Mouse (Mus musculus) lung, embryonic 14.5 days (tissue): Measurements from ENCODE around the gene Gm20696. TPM values are rescaled to one million over a fixed set of nuclear protein-coding genes. Genes with fewer than 3 reads are reported as not detected.

Source experiments
- ATAC-seq: fragments of 200-750 bp; cut with Nextera tagmentation; 2 replicates; pipeline ENCODE4 v1.8.0; 2017; ENCODE audit warnings: mild to moderate bottlenecking, moderate TSS enrichment, moderate library complexity; ENCODE audit not compliant: insufficient read depth
- DNase-seq: peaks from one replicate; pipeline ENCODE4 v3.0.0-alpha.2; 2015
- H3K27ac ChIP-seq: fragments of 300-500 bp; sonication (generic); 2 replicates; pipeline ENCODE4 v1.5.1; 2014; ENCODE audit warnings: low read depth, mild to moderate bottlenecking, moderate library complexity
- H3K27me3 ChIP-seq: fragments of 300-500 bp; sonication (generic); 2 replicates; pipeline ENCODE4 v1.6.1; 2014; ENCODE audit warnings: low read length, control low read depth; ENCODE audit not compliant: insufficient read depth
- H3K36me3 ChIP-seq: fragments of 300-500 bp; sonication (generic); 2 replicates; pipeline ENCODE4 v1.6.1; 2014; ENCODE audit warnings: control low read depth; ENCODE audit not compliant: insufficient read depth
- H3K4me1 ChIP-seq: fragments of 300-500 bp; sonication (generic); 2 replicates; pipeline ENCODE4 v1.6.1; 2014; ENCODE audit warnings: antibody characterized with exemption, control low read depth; ENCODE audit not compliant: insufficient read depth
- H3K4me2 ChIP-seq: fragments of 300-500 bp; sonication (generic); 2 replicates; pipeline ENCODE4 v1.6.1; 2014; ENCODE audit warnings: mild to moderate bottlenecking
- H3K4me3 ChIP-seq: fragments of 300-500 bp; sonication (generic); 2 replicates; pipeline ENCODE4 v1.5.1; 2014; ENCODE audit warnings: low read depth, low read length
- H3K9ac ChIP-seq: fragments of 300-500 bp; sonication (generic); 2 replicates; pipeline ENCODE4 v1.6.1; 2014
- H3K9me3 ChIP-seq: fragments of 300-500 bp; sonication (generic); 2 replicates; pipeline ENCODE4 v1.6.1; 2016; ENCODE audit warnings: low read depth, low read length, control low read depth
- CTCF ChIP-seq: IDR thresholded peaks from 2 replicates; pipeline ENCODE4 v1.5.1; 2016; ENCODE audit warnings: antibody characterized with exemption, low read depth
- WGBS: fragments of 180-500 bp; shearing (Covaris S2); extraction: QIAGEN DNeasy Blood & Tissue Kit; methylation state at CpG from one replicate; pipeline ENCODE4 v1.1.7; 2014; 5-methylcytosine and 5-hydroxymethylcytosine counted together
- polyA plus RNA-seq: library from polyadenylated mRNA; unstranded; fragments of >200 nt; fragmentation: Nextera tagmentation; extraction: Ambion mirVana; gene quantifications from 2 replicates; pipeline ENCODE4 v1.2.1, GENCODE M21; 2014

Gene Gm20696
- polyA plus RNA-seq, 1 experiment from 2014 or later = 7.3 TPM

DNA sequence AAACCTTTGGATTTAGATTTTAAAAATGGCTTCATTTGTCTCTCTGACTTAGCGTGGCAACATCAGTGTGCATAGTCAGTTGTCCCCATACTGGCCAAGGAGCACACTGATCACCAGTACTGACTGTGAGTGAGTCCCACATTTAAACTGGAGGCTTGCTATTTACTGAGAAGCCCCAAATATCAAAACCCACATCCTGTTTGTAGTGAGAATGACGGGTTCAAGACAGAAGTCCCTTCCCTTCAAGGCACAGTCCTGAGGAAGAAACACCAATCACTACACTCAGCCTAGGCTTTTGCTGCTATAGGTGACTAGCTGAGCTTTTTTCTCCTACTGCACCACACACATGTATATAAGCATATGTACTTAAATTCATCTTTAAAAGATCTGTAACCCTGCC, 408.9 kb downstream of the Gm20696 start:
- H3K4me2 ChIP-seq = no peak overlapping the region
- no peak for TF ChIP-seq CTCF
- no peak overlapping the region for H3K9ac ChIP-seq
- no peaks in the 10 kb centered on the region for H3K9me3 ChIP-seq
- DNase-seq (no peak), ATAC-seq (no peak)
- H3K36me3 ChIP-seq = no peaks in the 10 kb centered on the region
- no peaks in the 10 kb centered on the region for H3K27me3 ChIP-seq
- H3K4me1 ChIP-seq = peaks cover 2% of the 10 kb centered on the region; the same call in 1 of the 2 replicates
- H3K27ac ChIP-seq = no peak overlapping the region
- 71% methylated on average over 2 of the region's 2 CpGs for WGBS
- H3K4me3 ChIP-seq = no peak overlapping the region

- WGBS = 67% methylated on average over 8 of the region's 8 CpGs
- H3K4me1 ChIP-seq = no peaks in the 10 kb centered on the region
- H3K9me3 ChIP-seq = no peaks in the 10 kb centered on the region
- DNase-seq = no peak
- H3K27ac ChIP-seq = no peak overlapping the region
- ATAC-seq = no peak
- H3K27me3 ChIP-seq = no peaks in the 10 kb centered on the region
- H3K36me3 ChIP-seq = no peaks in the 10 kb centered on the region
- H3K4me3 ChIP-seq = no peak overlapping the region
- H3K4me2 ChIP-seq = no peak overlapping the region
- TF ChIP-seq CTCF = no peak
- H3K9ac ChIP-seq = no peak overlapping the region
Observed at GRCm38 (mm10) chr6:99253331-99253730, 413.3 kb downstream of the Gm20696 start.

GRCm38 (mm10) chr6:99252816-99253215, 413.8 kb downstream of the Gm20696 start:
- DNase-seq = no peak
- Histone ChIP-seq H3K9ac (no peak overlapping the region), H3K36me3 (no peaks in the 10 kb centered on the region), H3K27ac (no peak overlapping the region), H3K4me1 (no peaks in the 10 kb centered on the region), H3K4me3 (no peak overlapping the region), H3K9me3 (no peaks in the 10 kb centered on the region), H3K27me3 (no peaks in the 10 kb centered on the region), H3K4me2 (no peak overlapping the region)
- 61% methylated on average over 5 of the region's 5 CpGs for WGBS
- no peak for TF ChIP-seq CTCF
- no peak for ATAC-seq

DNA sequence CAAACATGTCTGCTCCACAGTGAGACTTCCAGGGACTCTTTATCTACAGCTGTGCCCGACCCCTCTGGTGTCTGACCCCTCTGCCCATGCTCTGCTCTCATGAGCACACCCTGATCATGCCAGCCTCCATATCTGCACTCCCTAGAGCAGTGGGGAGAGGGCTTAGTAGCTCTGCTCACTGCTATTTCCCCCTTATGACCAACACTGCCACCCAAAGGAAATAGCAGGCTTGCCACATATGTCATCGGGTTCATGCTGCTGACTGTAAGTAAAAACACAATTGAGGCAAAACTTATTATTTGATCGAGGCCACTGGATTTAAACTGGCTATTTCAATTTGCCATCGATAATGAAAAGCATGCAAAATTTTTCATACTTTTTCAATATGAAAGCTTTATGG, 414.7 kb downstream of the Gm20696 start:
- Histone ChIP-seq H3K36me3 (no peaks in the 10 kb centered on the region), H3K9ac (no peak overlapping the region), H3K27ac (no peak overlapping the region), H3K4me3 (no peak overlapping the region), H3K4me1 (no peaks in the 10 kb centered on the region), H3K9me3 (no peaks in the 10 kb centered on the region), H3K27me3 (no peaks in the 10 kb centered on the region), H3K4me2 (no peak overlapping the region)
- ATAC-seq = no peak
- 86% methylated on average over 4 of the region's 4 CpGs for WGBS
- peak; percentile 28; the same call in 1 of the 2 replicates for TF ChIP-seq CTCF
- no peak for DNase-seq

DNA sequence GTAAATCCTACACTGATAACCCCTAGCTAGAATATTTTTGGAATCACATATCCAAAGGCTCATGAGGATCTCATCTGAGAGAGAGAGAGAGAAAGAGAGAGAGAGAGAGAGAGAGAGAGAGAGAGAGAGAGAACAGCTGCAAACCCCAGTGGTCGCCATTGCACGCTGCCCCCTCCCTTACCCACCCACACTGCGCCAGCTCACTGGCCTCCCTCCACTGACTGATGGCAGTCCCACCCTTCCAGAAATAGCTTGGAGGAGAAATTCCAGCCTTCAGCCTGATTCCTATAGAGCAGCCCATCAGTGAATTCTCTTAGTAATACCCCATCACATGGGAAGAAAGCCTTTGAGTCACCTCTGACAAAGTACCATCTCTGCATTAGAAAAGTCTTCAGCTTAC, 415.4 kb downstream of the Gm20696 start:
- no peaks in the 10 kb centered on the region for H3K36me3 ChIP-seq
- H3K9me3 ChIP-seq = no peaks in the 10 kb centered on the region
- no peak for DNase-seq
- no peak overlapping the region for H3K9ac ChIP-seq
- no peak overlapping the region for H3K4me2 ChIP-seq
- no peak for ATAC-seq
- no peaks in the 10 kb centered on the region for H3K27me3 ChIP-seq
- H3K4me3 ChIP-seq = no peak overlapping the region
- H3K4me1 ChIP-seq = no peaks in the 10 kb centered on the region
- no peak for TF ChIP-seq CTCF
- H3K27ac ChIP-seq = no peak overlapping the region
- WGBS = 67% methylated on average over 3 of the region's 3 CpGs

DNA sequence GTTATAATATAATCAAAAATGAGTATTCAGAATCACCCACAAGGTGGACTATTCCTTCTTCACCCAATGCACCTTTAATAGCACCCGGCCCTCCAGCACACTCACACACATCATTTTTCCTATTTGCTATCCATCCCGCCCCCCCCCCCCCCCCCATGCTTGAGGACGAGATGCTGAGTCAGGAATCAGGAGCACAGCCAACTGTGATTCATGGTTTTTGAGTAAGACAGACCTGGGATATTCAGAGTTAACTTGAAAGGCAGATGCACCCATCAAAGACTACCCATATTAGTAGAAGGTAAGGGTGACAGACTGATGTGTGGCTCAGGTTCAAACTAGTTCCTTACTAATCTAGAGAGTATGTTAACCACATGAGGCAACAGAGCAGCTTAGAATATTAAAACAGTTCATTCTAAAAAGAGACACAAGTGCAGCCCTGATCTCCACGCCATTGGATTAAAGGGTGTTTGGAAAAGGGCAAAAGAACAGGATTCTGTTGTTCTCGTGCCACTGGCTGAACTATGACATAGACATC, 417.0 kb downstream of the Gm20696 start:
- Histone ChIP-seq H3K4me2 (no peak overlapping the region), H3K27me3 (no peaks in the 10 kb centered on the region), H3K9me3 (no peaks in the 10 kb centered on the region), H3K9ac (no peak overlapping the region), H3K36me3 (no peaks in the 10 kb centered on the region), H3K27ac (no peak overlapping the region), H3K4me1 (no peaks in the 10 kb centered on the region), H3K4me3 (no peak overlapping the region)
- ATAC-seq (no peak), DNase-seq (no peak)
- WGBS = 73% methylated on average over 5 of the region's 5 CpGs
- no peak for TF ChIP-seq CTCF

DNA sequence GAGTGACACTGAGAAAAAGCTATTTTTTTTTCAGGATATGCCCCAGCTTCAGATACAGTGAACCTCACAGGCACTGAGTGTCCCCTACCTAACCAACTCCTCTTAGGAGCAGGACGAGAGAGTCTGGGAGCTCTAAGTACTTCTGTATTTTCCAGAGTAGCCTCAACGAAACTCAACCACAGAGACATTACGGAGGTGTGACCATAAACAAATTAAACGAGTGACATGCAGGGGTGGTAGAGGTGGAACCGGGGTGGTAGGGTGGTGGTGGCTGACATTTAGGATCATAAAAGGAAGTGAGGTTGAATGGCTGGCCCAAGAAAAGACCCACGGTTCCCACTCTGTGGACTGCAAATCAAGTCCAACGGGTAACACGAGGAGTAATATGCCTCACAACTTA, 418.2 kb downstream of the Gm20696 start:
- H3K4me3 ChIP-seq = no peak overlapping the region
- no peak overlapping the region for H3K27ac ChIP-seq
- DNase-seq (no peak), ATAC-seq (no peak)
- no peaks in the 10 kb centered on the region for H3K9me3 ChIP-seq
- TF ChIP-seq CTCF = no peak
- no peak overlapping the region for H3K4me2 ChIP-seq
- WGBS = 65% methylated on average over 8 of the region's 8 CpGs
- no peak overlapping the region for H3K9ac ChIP-seq
- no peaks in the 10 kb centered on the region for H3K36me3 ChIP-seq
- no peaks in the 10 kb centered on the region for H3K4me1 ChIP-seq
- H3K27me3 ChIP-seq = no peaks in the 10 kb centered on the region
